Mouse (Mus musculus) heart, postnatal 25 days (tissue): Measurements from ENCODE around the gene Herc1. TPM values are rescaled to one million over a fixed set of nuclear protein-coding genes. Genes with fewer than 3 reads are reported as not detected.

Experiments used
- DNase-seq: peaks from one replicate; pipeline ENCODE4 v3.0.0; 2022; ENCODE audit warnings: low spot score
- intact Hi-C: fragments of 180-260 bp; cut with DNase I; formaldehyde crosslinking; loops from one replicate; pipeline ENCODE4 v1.15.1; 2025
- total RNA-seq, 2 experiments: library from RNA; stranded (reverse); gene quantifications; 2 replicates each; pipeline ENCODE4 v1.2.3; 2021

The Herc1 gene
- total RNA-seq, 2 experiments from 2014 or later: 33.9 to 38.5 TPM

DNA sequence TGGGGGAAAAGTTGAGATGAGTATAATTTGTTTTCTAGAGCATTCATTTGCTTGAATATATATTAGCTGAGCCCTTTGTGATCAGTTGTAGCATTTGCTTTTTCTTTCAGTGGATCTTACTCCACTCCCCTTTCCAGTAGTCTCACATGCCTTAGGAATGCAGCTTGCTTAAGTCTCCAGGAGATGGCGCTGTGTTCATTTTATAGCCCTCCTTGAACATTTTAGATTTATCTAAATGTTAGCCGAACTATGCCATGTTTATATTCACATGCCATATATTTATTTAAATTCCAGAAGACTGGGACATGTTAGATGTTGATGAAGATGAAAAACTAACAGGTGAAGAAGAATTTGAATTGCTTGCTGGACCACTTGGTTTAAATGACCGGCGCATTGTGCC lies 114.8 kb downstream of the Herc1 start:
- no peak for DNase-seq
- intact Hi-C loops: loop anchor here (2.0 to 5.0 kb wide), 2 partner anchors 322 to 362 kb away; no protein-coding TSS in a partner anchor

DNA sequence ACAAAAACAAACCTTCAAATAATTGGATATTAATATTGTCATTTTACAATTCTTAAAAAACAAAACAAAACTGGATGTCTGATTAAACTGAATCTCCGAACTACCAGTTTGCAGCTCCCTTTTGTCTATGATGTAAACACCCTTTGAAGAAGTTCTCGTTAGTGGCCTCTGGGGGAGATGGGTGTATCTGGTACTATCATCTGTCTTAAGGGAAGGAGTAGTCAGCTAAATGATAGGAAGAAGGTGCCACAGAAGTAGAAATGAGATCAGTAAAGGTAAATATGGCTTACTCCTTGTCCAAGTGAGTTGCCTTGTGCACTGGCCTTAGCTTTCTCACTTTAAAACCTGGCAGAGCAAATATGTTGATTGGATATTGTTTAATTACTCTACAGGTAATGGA lies 127.5 kb downstream of the Herc1 start:
- intact Hi-C loops: no loop called here
- DNase-seq: no peak

DNA sequence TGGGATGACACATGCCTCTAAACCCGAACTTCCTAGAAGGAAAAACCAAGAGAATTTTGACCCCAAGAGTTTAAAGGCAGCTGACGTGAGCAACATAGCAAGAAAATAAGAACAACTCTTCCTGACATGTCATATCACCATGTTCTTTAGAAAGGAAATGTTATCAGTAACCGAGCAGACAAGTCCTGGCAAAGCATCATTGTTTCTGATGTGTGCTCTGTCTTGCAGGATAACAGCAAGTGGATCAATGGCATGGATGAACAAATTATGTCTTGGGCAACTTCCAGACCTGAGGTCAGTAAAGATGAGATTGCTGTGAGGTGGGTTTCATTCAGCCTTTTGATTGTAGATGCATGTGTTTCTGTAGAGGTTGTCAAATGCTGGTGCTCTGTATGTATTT lies 133.2 kb downstream of the Herc1 start:
- intact Hi-C loops: no loop called here
- DNase-seq: no peak

GRCm38 (mm10) chr9:66488786-66489185 lies 138.5 kb downstream of the Herc1 start:
- no peak for DNase-seq
- intact Hi-C loops: no loop called here

DNA sequence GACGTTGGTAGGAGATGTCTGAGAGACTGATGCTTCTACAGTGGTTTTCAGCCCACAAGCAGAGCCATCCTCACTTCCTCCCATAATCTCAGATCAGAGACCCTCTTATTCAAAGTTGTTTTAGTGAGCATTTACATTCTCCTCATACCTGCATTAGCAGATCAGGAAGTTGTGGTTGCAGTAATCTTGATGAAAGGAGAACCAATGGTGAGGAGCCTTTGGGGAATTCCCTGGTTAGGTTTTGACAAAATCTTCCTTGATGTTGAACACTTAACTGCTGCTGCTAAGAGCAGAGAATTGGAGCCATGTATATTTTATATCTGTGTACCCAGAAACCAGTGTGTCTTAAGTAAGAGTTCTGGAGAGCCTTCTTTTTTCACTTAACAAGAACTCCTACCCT lies 142.1 kb downstream of the Herc1 start:
- intact Hi-C loops: no loop called here
- DNase-seq: no peak

- no peak for DNase-seq
- intact Hi-C loops: no loop called here
Measured at GRCm38 (mm10) chr9:66493992-66494391, 143.7 kb downstream of the Herc1 start.

- DNase-seq: no peak
- intact Hi-C loops: no loop called here
Measured at GRCm38 (mm10) chr9:66501248-66501647, 151.0 kb downstream of the Herc1 start.

- intact Hi-C loops: no loop called here
- DNase-seq: no peak
Measured at GRCm38 (mm10) chr9:66503879-66504411, 153.7 kb downstream of the Herc1 start.

DNA sequence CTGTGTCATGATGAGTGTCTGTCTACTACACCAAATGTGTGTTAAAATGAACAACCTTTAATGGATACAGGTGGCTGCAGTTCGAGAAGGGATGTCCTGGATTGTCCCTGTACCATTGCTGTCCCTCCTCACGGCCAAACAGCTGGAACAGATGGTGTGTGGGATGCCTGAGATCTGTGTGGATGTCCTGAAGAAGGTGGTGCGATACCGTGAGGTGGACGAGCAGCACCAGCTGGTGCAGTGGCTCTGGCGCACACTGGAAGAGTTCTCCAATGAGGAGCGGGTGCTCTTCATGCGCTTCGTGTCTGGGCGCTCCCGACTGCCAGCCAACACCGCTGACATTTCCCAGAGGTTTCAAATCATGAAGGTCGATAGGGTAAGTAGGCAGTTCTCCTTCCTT lies 154.3 kb downstream of the Herc1 start:
- DNase-seq: no peak
- intact Hi-C loops: no loop called here

DNA sequence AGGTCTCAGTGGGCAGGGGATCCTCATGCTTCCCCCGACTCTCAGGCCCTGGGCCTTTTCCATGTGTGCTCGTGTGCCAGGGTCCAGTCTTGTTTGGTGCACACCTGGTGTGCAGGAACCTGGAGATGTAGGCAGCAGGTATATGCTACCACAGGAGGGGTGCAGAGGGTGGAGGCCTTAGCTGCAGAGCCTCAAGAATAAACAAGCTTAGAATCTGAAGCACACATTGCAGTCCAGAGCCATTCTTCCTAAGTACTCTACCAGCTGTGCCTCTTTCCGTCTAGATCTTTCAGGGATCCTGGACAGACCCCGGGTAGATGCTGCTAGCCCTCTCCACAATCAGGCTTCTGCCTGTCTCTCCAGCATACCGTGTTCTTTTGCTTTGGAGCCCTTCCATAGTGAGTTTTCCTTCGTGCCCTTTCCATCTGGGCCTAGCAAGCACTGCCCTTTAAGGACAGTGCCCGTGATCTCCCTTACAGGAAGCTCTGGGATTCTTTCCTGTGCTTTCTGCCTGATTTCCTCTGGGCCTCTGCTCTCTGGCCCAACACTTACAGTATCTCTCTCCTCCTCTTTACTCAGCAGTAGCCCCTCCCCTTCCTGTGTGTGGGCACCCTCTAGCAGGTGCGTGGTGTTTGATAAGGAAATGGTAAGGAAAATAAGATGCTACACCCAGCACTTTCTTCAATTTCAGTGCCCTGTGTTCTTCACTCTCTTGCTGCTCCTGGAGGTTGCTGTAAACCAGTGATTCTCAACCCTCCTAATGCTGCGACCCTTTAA lies 155.1 kb downstream of the Herc1 start:
- intact Hi-C loops: no loop called here
- no peak for DNase-seq

DNA sequence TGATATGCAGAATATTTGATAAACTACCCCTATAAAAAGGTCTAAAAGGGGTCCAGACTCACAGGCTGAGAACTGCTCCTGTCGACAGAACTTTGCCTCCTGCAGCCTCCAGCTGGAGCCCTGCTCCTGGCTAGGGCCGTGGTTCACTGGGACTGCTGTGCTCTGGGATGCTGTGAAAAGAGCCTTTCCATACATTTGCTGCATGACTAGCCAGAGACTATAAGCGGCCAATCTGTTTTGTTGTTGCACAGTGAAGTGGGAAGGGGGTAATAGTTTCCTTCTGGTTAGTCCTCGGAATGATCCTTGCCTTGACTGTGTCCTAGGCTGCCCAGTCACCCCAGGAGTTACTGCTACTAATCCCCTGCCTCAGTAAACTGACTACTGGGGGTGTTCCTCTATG lies 155.8 kb downstream of the Herc1 start:
- no peak for DNase-seq
- intact Hi-C loops: no loop called here

DNA sequence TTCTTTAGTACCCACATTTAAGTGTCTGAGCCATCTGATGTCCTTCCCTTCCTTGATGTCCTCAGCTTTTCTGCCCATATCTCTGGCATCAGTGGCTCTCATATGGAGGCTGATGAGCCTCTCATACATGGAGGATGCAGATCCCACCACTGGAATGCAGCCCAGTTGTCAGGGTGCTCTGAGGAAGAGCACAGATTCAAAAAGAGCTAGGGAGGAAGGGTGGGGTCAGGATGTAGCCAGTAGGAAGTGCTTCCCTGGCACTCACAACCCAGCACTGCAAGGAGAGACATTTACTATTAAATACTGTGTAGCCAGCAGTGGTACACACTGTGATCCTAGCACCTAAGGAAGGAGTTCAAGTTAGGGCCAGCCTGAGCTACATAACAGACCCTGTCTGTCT lies 156.2 kb downstream of the Herc1 start:
- intact Hi-C loops: no loop called here

GRCm38 (mm10) chr9:66507684-66508083 lies 157.4 kb downstream of the Herc1 start:
- no peak for DNase-seq

More for the DNA sequence above, 156.2 kb downstream of the Herc1 start:
- no peak for DNase-seq

GRCm38 (mm10) chr9:66508890-66509399 lies 158.7 kb downstream of the Herc1 start:
- intact Hi-C loops: no loop called here
- DNase-seq: no peak

More at GRCm38 (mm10) chr9:66507684-66508083, 157.4 kb downstream of the Herc1 start:
- intact Hi-C loops: no loop called here

- DNase-seq: no peak
- intact Hi-C loops: loop anchor here (2.0 to 5.0 kb wide), 4 partner anchors 82 to 284 kb away; partner anchors contain the start of genes Aph1b and Usp3
Measured at GRCm38 (mm10) chr9:66510351-66510841, 160.1 kb downstream of the Herc1 start.

DNA sequence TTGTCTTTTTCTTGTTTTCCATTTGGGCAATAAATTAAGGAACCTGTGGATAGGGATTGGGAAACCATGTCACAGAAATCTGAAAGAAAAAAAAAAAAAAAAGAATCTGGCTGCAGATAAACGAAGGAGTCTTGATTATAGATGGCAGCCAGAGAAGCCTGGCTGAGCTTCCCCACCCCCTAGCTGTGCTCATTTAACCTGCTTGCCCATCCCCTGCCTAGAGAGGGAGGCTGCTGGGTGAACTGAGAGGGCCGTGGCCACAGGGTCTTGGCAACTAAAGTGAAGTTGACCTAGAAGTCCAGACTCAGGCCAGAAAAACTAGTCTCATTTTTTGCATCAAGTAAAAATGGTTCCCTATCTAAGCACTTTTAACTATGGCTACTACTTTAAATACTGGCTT lies 160.7 kb downstream of the Herc1 start:
- no peak for DNase-seq
- intact Hi-C loops: loop anchor here (2.0 to 5.0 kb wide), 4 partner anchors 81 to 284 kb away; partner anchors contain the start of genes Aph1b and Usp3

DNA sequence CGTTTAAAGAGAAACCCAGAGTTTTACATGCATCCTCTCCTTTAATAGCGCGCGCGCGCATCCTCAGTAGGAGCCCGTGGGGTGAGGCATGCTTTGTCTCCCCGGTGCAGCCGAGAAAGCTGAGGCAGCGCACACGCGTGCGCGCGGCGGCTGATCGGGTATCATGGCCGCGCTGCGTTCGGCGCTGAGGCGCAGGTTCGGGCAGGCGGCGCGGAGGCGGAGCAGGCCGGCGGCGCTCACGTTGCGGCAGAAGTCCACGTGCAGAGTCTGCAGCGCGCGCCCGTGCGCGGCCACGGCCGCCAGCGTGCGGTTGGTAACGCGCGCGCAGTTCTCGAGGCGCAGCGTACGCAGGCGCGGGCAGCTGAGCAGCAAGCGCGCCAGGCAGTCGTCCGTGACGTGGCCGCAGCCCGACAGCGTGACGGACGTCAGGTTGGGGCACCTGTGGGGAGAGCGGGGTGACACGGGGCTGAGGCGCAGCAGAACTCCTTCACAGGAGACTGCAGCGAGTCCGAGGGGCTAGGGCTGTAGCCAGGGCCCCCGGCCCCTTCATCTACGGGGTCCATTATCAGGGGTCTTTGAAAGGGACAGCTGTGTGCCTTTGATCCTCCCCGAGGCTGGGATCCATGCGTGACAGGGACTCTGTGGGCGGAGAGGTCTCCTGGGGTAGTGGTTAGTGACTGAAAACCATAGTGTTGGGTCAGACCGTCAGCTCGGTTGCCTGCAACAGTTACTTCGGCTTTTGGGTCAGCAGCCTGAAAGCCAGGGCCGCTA lies 161.5 kb downstream of the Herc1 start:
- peak; percentile 90 for DNase-seq
- intact Hi-C loops: loop anchor here (2.0 to 5.0 kb wide), 4 partner anchors 81 to 283 kb away; partner anchors contain the start of genes Aph1b and Usp3

- DNase-seq: peak; percentile 74
- intact Hi-C loops: loop anchor here (5.0 kb wide), 3 partner anchors 80 to 195 kb away; partner anchors contain the start of gene Usp3
Measured at GRCm38 (mm10) chr9:66512351-66512671, 162.1 kb downstream of the Herc1 start.

DNA sequence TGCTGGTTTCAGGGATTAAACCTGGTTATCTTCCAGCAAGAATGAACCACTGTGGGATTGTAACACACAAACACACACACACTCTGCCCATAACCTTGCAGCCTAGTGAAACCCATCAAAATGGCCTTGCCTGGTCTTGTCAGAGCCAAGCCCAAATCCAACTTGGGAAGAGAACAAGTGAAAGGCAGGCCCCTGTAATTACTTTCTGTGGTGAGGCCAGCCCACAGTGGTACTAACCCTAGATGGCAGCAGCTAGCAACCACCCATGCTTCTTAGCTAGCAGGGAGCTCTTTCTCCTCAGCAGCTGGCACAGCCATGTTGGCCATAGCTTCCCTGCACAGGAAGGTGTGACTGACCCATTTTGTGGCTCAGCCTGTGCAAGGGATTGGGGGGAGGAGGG lies 162.9 kb downstream of the Herc1 start:
- intact Hi-C loops: loop anchor here (5.0 kb wide), 3 partner anchors 79 to 194 kb away; partner anchors contain the start of gene Usp3
- no peak for DNase-seq

GRCm38 (mm10) chr9:66513661-66514255 lies 163.5 kb downstream of the Herc1 start:
- intact Hi-C loops: loop anchor here (5.0 kb wide), 3 partner anchors 79 to 194 kb away; partner anchors contain the start of gene Usp3
- DNase-seq: no peak
